Mouse (Mus musculus): ENCODE data around the gene Tsr1. TPM values are rescaled to one million over a fixed set of nuclear protein-coding genes. Genes with fewer than 3 reads are reported as not detected.
A peak's percentile ranks its signal among the peaks of the same experiment; 100 is the strongest.

Tsr1 gene
- polyA plus RNA-seq, 1 experiment from 2014 or later, result 54.8 TPM

- Histone ChIP-seq H3K4me1 (ENCODE audit: control insufficient read depth, insufficient read depth, low read length) (0 out of 2 replicates have a peak, but pooled peaks cover 7% of the 10 kb centered on the region), H3K9me3 (ENCODE audit: control insufficient read depth, low read length) (no peaks in the 10 kb centered on the region), H3K4me2 (replicated peaks; ENCODE audit: low read depth, low read length) (no peak overlapping the region), H3K27ac (ENCODE audit: low read depth, low read length) (no peak overlapping the region), H3K9ac (ENCODE audit: low read depth, low read length) (no peak overlapping the region), H3K36me3 (ENCODE audit: control insufficient read depth, insufficient read depth, low read length) (peaks cover 3% of the 10 kb centered on the region; the same call in 1 of the 2 replicates), H3K4me3 (ENCODE audit: low read length) (no peak overlapping the region), H3K27me3 (ENCODE audit: control insufficient read depth, insufficient read depth, low read length) (no peaks in the 10 kb centered on the region)
- 84% methylated on average over 4 of the region's 4 CpGs for WGBS
- no peak for ATAC-seq (ENCODE audit: low FRiP score, low TSS enrichment)
These were observed 3.3 kb upstream of the Tsr1 start for GRCm38 (mm10) chr11:74894619-74895018.

DNA sequence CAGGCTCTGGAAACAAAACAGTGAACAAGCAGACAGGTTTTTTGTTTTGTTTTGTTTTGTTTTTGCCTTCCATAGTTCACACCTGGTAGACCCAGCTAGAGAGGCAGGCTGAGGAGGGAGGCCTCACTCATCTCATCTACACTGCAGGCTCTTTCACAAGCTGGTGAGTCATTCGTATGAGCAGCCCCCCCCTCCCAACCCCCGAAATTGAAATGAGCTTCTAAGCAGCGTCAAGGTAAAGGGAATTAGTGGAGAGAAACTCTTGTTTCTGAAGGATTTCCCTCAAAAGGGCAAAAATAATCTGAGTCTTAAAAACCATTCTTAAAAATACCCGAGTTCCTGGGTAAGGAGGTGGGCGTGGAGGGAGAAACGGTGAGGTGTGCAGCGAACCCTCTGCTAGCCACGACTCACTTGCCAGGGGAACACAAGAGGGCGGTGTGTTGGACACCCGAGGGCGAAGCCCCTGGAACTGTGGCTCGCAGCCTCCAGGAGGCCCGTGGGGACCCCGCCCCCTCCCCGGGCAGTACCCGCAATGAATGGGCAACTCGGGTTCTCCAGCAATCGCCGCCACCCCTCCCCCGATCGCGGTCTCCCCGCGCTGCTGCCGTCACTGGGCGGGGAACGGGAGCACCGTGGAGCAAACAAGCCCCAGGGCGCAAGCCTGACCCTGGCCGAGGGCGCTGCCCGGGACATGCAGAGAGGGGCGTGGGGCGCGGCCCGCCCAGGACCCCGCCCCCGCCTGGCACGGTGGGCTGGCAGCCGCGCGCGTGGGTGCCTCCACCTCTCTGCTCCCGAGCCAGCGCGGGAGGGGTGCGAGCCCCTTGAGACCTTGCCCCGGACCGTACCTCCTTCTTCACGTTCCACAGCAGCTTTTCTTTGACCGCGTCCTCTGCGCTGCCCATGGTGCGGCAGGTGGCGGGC, 1.6 kb upstream of the Tsr1 start:
- peak; percentile 72 for ATAC-seq (ENCODE audit: low FRiP score, low TSS enrichment)
- WGBS, result under 1% methylated on average over 53 of the region's 55 CpGs
- peak overlapping the region; percentile 77 for H3K9ac ChIP-seq (ENCODE audit: low read depth, low read length)

GRCm38 (mm10) chr11:74896901-74897677, 782 bp upstream of the Tsr1 start, which contains the start of gene Sgsm2:
TSS of gene Sgsm2 (minus strand) at chr11:74897060.
- Histone ChIP-seq H3K36me3 (ENCODE audit: control insufficient read depth, insufficient read depth, low read length) (peaks cover 28% of the 10 kb centered on the region), H3K4me1 (ENCODE audit: control insufficient read depth, insufficient read depth, low read length) (0 out of 2 replicates have a peak, but pooled peaks cover 7% of the 10 kb centered on the region), H3K4me3 (ENCODE audit: low read length) (peak within 1 kb of the TSS; percentile 77), H3K27me3 (ENCODE audit: control insufficient read depth, insufficient read depth, low read length) (no peaks in the 10 kb centered on the region), H3K27ac (ENCODE audit: low read depth, low read length) (peak within 1 kb of the TSS; percentile 85), H3K9ac (ENCODE audit: low read depth, low read length) (peak within 1 kb of the TSS; percentile 77), H3K4me2 (replicated peaks; ENCODE audit: low read depth, low read length) (peak within 1 kb of the TSS; percentile 98), H3K9me3 (ENCODE audit: control insufficient read depth, low read length) (no peaks in the 10 kb centered on the region)
- under 1% methylated on average over 64 of the region's 74 CpGs for WGBS
- peak; percentile 77 for ATAC-seq (ENCODE audit: low FRiP score, low TSS enrichment)

More for the DNA sequence above, 1.6 kb upstream of the Tsr1 start:
- Histone ChIP-seq H3K27ac (ENCODE audit: low read depth, low read length) (peak overlapping the region; percentile 85), H3K4me1 (ENCODE audit: control insufficient read depth, insufficient read depth, low read length) (0 out of 2 replicates have a peak, but pooled peaks cover 7% of the 10 kb centered on the region), H3K27me3 (ENCODE audit: control insufficient read depth, insufficient read depth, low read length) (no peaks in the 10 kb centered on the region), H3K36me3 (ENCODE audit: control insufficient read depth, insufficient read depth, low read length) (peaks cover 20% of the 10 kb centered on the region), H3K4me2 (replicated peaks; ENCODE audit: low read depth, low read length) (peak overlapping the region; percentile 98), H3K9me3 (ENCODE audit: control insufficient read depth, low read length) (no peaks in the 10 kb centered on the region), H3K4me3 (ENCODE audit: low read length) (peak overlapping the region; percentile 77)

DNA sequence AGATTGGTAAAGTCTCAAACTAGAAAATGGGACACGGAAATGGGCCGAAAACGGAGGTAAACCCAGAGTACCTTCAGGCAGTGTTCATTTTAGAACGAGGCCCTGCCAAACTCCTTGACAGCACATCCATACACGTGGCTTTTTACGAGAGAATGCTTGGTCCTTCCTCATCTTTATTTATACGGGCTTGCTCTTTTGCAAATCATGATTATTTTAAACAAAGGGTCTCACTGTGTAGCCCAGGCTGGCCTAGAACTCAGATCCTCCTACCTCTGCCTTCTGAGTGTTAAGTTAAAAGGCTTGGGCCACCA, 601 bp downstream of the Tsr1 start:
- Histone ChIP-seq H3K9ac (ENCODE audit: low read depth, low read length) (peak overlapping the region; percentile 83), H3K27ac (ENCODE audit: low read depth, low read length) (peak overlapping the region; percentile 75; the same call in 1 of the 2 replicates), H3K27me3 (ENCODE audit: control insufficient read depth, insufficient read depth, low read length) (no peaks in the 10 kb centered on the region), H3K9me3 (ENCODE audit: control insufficient read depth, low read length) (no peaks in the 10 kb centered on the region), H3K4me1 (ENCODE audit: control insufficient read depth, insufficient read depth, low read length) (0 out of 2 replicates have a peak, but pooled peaks cover 7% of the 10 kb centered on the region), H3K4me3 (ENCODE audit: low read length) (peak overlapping the region; percentile 77), H3K36me3 (ENCODE audit: control insufficient read depth, insufficient read depth, low read length) (peaks cover 41% of the 10 kb centered on the region), H3K4me2 (replicated peaks; ENCODE audit: low read depth, low read length) (peak overlapping the region; percentile 98)
- ATAC-seq (ENCODE audit: low FRiP score, low TSS enrichment), result no peak
- WGBS, result 1% methylated on average over 7 of the region's 7 CpGs

- Histone ChIP-seq H3K4me3 (ENCODE audit: low read length) (no peak overlapping the region), H3K9ac (ENCODE audit: low read depth, low read length) (no peak overlapping the region), H3K36me3 (ENCODE audit: control insufficient read depth, insufficient read depth, low read length) (peaks cover 72% of the 10 kb centered on the region), H3K4me1 (ENCODE audit: control insufficient read depth, insufficient read depth, low read length) (0 out of 2 replicates have a peak, but pooled peaks cover 7% of the 10 kb centered on the region), H3K27me3 (ENCODE audit: control insufficient read depth, insufficient read depth, low read length) (no peaks in the 10 kb centered on the region), H3K27ac (ENCODE audit: low read depth, low read length) (no peak overlapping the region), H3K4me2 (replicated peaks; ENCODE audit: low read depth, low read length) (no peak overlapping the region), H3K9me3 (ENCODE audit: control insufficient read depth, low read length) (no peaks in the 10 kb centered on the region)
- 89% methylated on average over 6 of the region's 6 CpGs for WGBS
- ATAC-seq (ENCODE audit: low FRiP score, low TSS enrichment), result no peak
These were observed 3.7 kb downstream of the Tsr1 start for GRCm38 (mm10) chr11:74901555-74901954.

- no peak for ATAC-seq (ENCODE audit: low FRiP score, low TSS enrichment)
- no peak overlapping the region for H3K27ac ChIP-seq (ENCODE audit: low read depth, low read length)
- peaks cover 80% of the 10 kb centered on the region for H3K36me3 ChIP-seq (ENCODE audit: control insufficient read depth, insufficient read depth, low read length)
- no peak overlapping the region for H3K4me3 ChIP-seq (ENCODE audit: low read length)
- H3K9me3 ChIP-seq (ENCODE audit: control insufficient read depth, low read length), result no peaks in the 10 kb centered on the region
- H3K4me1 ChIP-seq (ENCODE audit: control insufficient read depth, insufficient read depth, low read length), result 0 out of 2 replicates have a peak, but pooled peaks cover 7% of the 10 kb centered on the region
- H3K4me2 ChIP-seq (replicated peaks; ENCODE audit: low read depth, low read length), result no peak overlapping the region
- H3K9ac ChIP-seq (ENCODE audit: low read depth, low read length), result no peak overlapping the region
- no peaks in the 10 kb centered on the region for H3K27me3 ChIP-seq (ENCODE audit: control insufficient read depth, insufficient read depth, low read length)
- 93% methylated on average over 5 of the region's 5 CpGs for WGBS
These were observed 4.5 kb downstream of the Tsr1 start for GRCm38 (mm10) chr11:74902416-74902815.

- WGBS, result 92% methylated on average over 6 of the region's 6 CpGs
- Histone ChIP-seq H3K4me2 (replicated peaks; ENCODE audit: low read depth, low read length) (no peak overlapping the region), H3K36me3 (ENCODE audit: control insufficient read depth, insufficient read depth, low read length) (peaks cover 73% of the 10 kb centered on the region), H3K4me1 (ENCODE audit: control insufficient read depth, insufficient read depth, low read length) (no peaks in the 10 kb centered on the region), H3K4me3 (ENCODE audit: low read length) (no peak overlapping the region), H3K27me3 (ENCODE audit: control insufficient read depth, insufficient read depth, low read length) (no peaks in the 10 kb centered on the region), H3K27ac (ENCODE audit: low read depth, low read length) (no peak overlapping the region), H3K9ac (ENCODE audit: low read depth, low read length) (no peak overlapping the region), H3K9me3 (ENCODE audit: control insufficient read depth, low read length) (no peaks in the 10 kb centered on the region)
- ATAC-seq (ENCODE audit: low FRiP score, low TSS enrichment), result no peak
These were observed 10.0 kb downstream of the Tsr1 start for GRCm38 (mm10) chr11:74907850-74908249.

DNA sequence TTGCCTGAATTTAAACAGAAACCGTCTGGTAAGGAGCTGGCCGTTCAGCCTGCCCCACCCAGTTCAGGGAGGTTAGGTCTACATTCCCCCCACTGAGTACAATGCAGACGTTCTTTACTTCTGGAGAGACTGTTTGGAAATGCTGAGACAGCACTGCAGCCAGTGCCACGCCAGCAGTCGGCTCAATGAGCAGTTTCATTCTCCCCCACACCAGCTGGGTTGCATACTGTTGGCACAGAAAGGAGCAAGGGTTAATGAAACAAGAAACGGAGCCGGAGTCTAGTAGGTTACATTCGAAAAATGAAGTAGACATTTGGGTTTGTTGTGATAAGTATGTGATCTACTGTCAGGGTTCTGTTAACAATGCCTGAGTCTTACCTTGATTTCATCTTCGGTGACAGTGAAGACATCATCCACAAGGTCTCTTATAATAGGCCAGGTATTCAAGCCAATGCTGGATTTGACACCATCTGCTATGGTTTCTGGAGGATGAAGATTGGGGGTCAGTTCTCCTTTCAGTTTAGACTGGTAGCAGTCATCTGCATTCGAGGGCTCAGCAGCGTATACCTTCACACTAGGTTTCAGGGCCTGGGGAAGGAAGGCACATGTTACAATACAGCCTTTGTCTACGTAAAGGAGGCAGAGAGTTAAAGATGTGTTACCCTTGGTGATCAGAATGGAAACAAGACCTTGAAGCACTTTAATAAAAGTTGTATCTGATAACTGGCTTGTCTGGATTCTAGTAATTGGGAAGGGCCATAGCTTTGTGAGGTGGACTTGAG, 10.9 kb downstream of the Tsr1 start:
- WGBS, result 68% methylated on average over 12 of the region's 12 CpGs
- Histone ChIP-seq H3K9ac (ENCODE audit: low read depth, low read length) (no peak overlapping the region), H3K4me1 (ENCODE audit: control insufficient read depth, insufficient read depth, low read length) (no peaks in the 10 kb centered on the region), H3K27me3 (ENCODE audit: control insufficient read depth, insufficient read depth, low read length) (no peaks in the 10 kb centered on the region), H3K4me2 (replicated peaks; ENCODE audit: low read depth, low read length) (no peak overlapping the region), H3K4me3 (ENCODE audit: low read length) (no peak overlapping the region), H3K36me3 (ENCODE audit: control insufficient read depth, insufficient read depth, low read length) (peaks cover 63% of the 10 kb centered on the region), H3K27ac (ENCODE audit: low read depth, low read length) (no peak overlapping the region), H3K9me3 (ENCODE audit: control insufficient read depth, low read length) (no peaks in the 10 kb centered on the region)
- ATAC-seq (ENCODE audit: low FRiP score, low TSS enrichment), result no peak
